Mouse (Mus musculus): ENCODE measurements around the gene Mmgt2.

The Mmgt2 gene

GRCm38 (mm10) chr11:62701218-62701617 lies 52.8 kb downstream of the Mmgt2 start:
- DNase-seq (ENCODE audit: low read depth, low spot score) = no peak

GRCm38 (mm10) chr11:62706141-62706540 lies 57.7 kb downstream of the Mmgt2 start:
- no peak for DNase-seq (ENCODE audit: low read depth, low spot score)

GRCm38 (mm10) chr11:62708252-62708651 lies 59.8 kb downstream of the Mmgt2 start:
- DNase-seq (ENCODE audit: low read depth, low spot score) = no peak

- DNase-seq (ENCODE audit: low read depth, low spot score) = no peak
These were observed 62.2 kb downstream of the Mmgt2 start for GRCm38 (mm10) chr11:62710657-62711056.
